Mouse (Mus musculus): ENCODE measurements around the gene Ube2s. TPM values are rescaled to one million over a fixed set of nuclear protein-coding genes. Genes with fewer than 3 reads are reported as not detected.
A peak's percentile ranks its signal among the peaks of the same experiment; 100 is the strongest.
"Not testable (repeated sequence)": the region's sequence is repeated elsewhere in the genome, so short reads cannot be mapped to it uniquely, and the experiment has no call there.

Gene Ube2s
- polyA plus RNA-seq, 1 experiment = 210 TPM

GRCm38 (mm10) chr7:4825365-4825764 is 13.0 kb upstream of the Ube2s start:
- H3K4me1 ChIP-seq (ENCODE audit: control insufficient read depth, insufficient read depth, low read length) = no peaks in the 10 kb centered on the region
- H3K4me3 ChIP-seq (replicated peaks; ENCODE audit: extremely low read depth, low read depth, low read length) = no peak overlapping the region
- 42% methylated on average over 4 of the region's 4 CpGs for WGBS
- no peak for DNase-seq
- TF ChIP-seq POLR2A (IDR thresholded peaks at IDR 0.05; ENCODE audit: borderline replicate concordance, extremely low read depth, low read depth, low read length) (no peak), CTCF (IDR thresholded peaks at IDR 0.05; ENCODE audit: insufficient read depth, low read length) (no peak)

GRCm38 (mm10) chr7:4822162-4822907 is 9.9 kb upstream of the Ube2s start:
- TF ChIP-seq CTCF (IDR thresholded peaks at IDR 0.05; ENCODE audit: insufficient read depth, low read length) = no peak
- no peak for TF ChIP-seq POLR2A (IDR thresholded peaks at IDR 0.05; ENCODE audit: borderline replicate concordance, extremely low read depth, low read depth, low read length)
- Histone ChIP-seq H3K4me3 (replicated peaks; ENCODE audit: extremely low read depth, low read depth, low read length) (no peak overlapping the region), H3K4me1 (ENCODE audit: control insufficient read depth, insufficient read depth, low read length) (no peaks in the 10 kb centered on the region)
- DNase-seq = no peak
- WGBS = 62% methylated on average over 6 of the region's 6 CpGs

GRCm38 (mm10) chr7:4821690-4822089 is 9.3 kb upstream of the Ube2s start:
- no peak overlapping the region for H3K4me3 ChIP-seq (replicated peaks; ENCODE audit: extremely low read depth, low read depth, low read length)
- no peaks in the 10 kb centered on the region for H3K4me1 ChIP-seq (ENCODE audit: control insufficient read depth, insufficient read depth, low read length)
- TF ChIP-seq POLR2A (IDR thresholded peaks at IDR 0.05; ENCODE audit: borderline replicate concordance, extremely low read depth, low read depth, low read length) = no peak
- TF ChIP-seq CTCF (IDR thresholded peaks at IDR 0.05; ENCODE audit: insufficient read depth, low read length) = no peak
- 70% methylated on average over 4 of the region's 4 CpGs for WGBS
- no peak for DNase-seq

- not testable (repeated sequence) for DNase-seq; H3K4me1 ChIP-seq (ENCODE audit: control insufficient read depth, insufficient read depth, low read length); H3K4me3 ChIP-seq (replicated peaks; ENCODE audit: extremely low read depth, low read depth, low read length)
- WGBS = 91% methylated on average over 7 of the region's 7 CpGs
These were observed 8.5 kb upstream of the Ube2s start for GRCm38 (mm10) chr7:4820925-4821324.

- Histone ChIP-seq H3K4me1 (ENCODE audit: control insufficient read depth, insufficient read depth, low read length) (no peaks in the 10 kb centered on the region), H3K4me3 (replicated peaks; ENCODE audit: extremely low read depth, low read depth, low read length) (no peak overlapping the region)
- TF ChIP-seq POLR2A (IDR thresholded peaks at IDR 0.05; ENCODE audit: borderline replicate concordance, extremely low read depth, low read depth, low read length) (no peak), CTCF (IDR thresholded peaks at IDR 0.05; ENCODE audit: insufficient read depth, low read length) (no peak)
- no peak for DNase-seq
These were observed 4.2 kb upstream of the Ube2s start for GRCm38 (mm10) chr7:4816559-4816958.

- 19% methylated on average over 8 of the region's 8 CpGs for WGBS
- Histone ChIP-seq H3K4me3 (replicated peaks; ENCODE audit: extremely low read depth, low read depth, low read length) (peak overlapping the region; percentile 68), H3K4me1 (ENCODE audit: control insufficient read depth, insufficient read depth, low read length) (no peaks in the 10 kb centered on the region)
- TF ChIP-seq CTCF (IDR thresholded peaks at IDR 0.05; ENCODE audit: insufficient read depth, low read length) (no peak), POLR2A (IDR thresholded peaks at IDR 0.05; ENCODE audit: borderline replicate concordance, extremely low read depth, low read depth, low read length) (no peak)
- peak; percentile 25 for DNase-seq
These were observed 858 bp upstream of the Ube2s start for GRCm38 (mm10) chr7:4813105-4813791.

GRCm38 (mm10) chr7:4811842-4812302 is 518 bp downstream of the Ube2s start:
- no peak for TF ChIP-seq POLR2A (IDR thresholded peaks at IDR 0.05; ENCODE audit: borderline replicate concordance, extremely low read depth, low read depth, low read length)
- TF ChIP-seq CTCF (IDR thresholded peaks at IDR 0.05; ENCODE audit: insufficient read depth, low read length) = no peak
- no peak for DNase-seq
- 2% methylated on average over 34 of the region's 36 CpGs for WGBS
- peak overlapping the region; percentile 76 for H3K4me3 ChIP-seq (replicated peaks; ENCODE audit: extremely low read depth, low read depth, low read length)
- no peaks in the 10 kb centered on the region for H3K4me1 ChIP-seq (ENCODE audit: control insufficient read depth, insufficient read depth, low read length)

- 25% methylated on average over 10 of the region's 10 CpGs for WGBS
- DNase-seq; H3K4me1 ChIP-seq (ENCODE audit: control insufficient read depth, insufficient read depth, low read length): not testable (repeated sequence)
- H3K4me3 ChIP-seq (replicated peaks; ENCODE audit: extremely low read depth, low read depth, low read length) = peak overlapping the region; percentile 76
These were observed 1.3 kb downstream of the Ube2s start for GRCm38 (mm10) chr7:4811131-4811530.

- TF ChIP-seq POLR2A (IDR thresholded peaks at IDR 0.05; ENCODE audit: borderline replicate concordance, extremely low read depth, low read depth, low read length) (no peak), CTCF (IDR thresholded peaks at IDR 0.05; ENCODE audit: insufficient read depth, low read length) (peak; percentile 28; the same call in 1 of the 2 replicates)
- Histone ChIP-seq H3K4me1 (ENCODE audit: control insufficient read depth, insufficient read depth, low read length) (no peaks in the 10 kb centered on the region), H3K4me3 (replicated peaks; ENCODE audit: extremely low read depth, low read depth, low read length) (no peak overlapping the region)
- DNase-seq = no peak
- WGBS = 76% methylated on average over 7 of the region's 7 CpGs
These were observed 5.7 kb downstream of the Ube2s start for GRCm38 (mm10) chr7:4806716-4807115.

- no peak overlapping the region for H3K4me3 ChIP-seq (replicated peaks; ENCODE audit: extremely low read depth, low read depth, low read length)
- no peak for DNase-seq
- H3K4me1 ChIP-seq (ENCODE audit: control insufficient read depth, insufficient read depth, low read length) = no peaks in the 10 kb centered on the region
- TF ChIP-seq POLR2A (IDR thresholded peaks at IDR 0.05; ENCODE audit: borderline replicate concordance, extremely low read depth, low read depth, low read length) (no peak), CTCF (IDR thresholded peaks at IDR 0.05; ENCODE audit: insufficient read depth, low read length) (no peak)
These were observed 10.1 kb downstream of the Ube2s start for GRCm38 (mm10) chr7:4802247-4802646.
